Mouse (Mus musculus) urinary bladder, postnatal 0 days (tissue): ENCODE data around the gene Selenoo. TPM values are rescaled to one million over a fixed set of nuclear protein-coding genes. Genes with fewer than 3 reads are reported as not detected.

Source experiments
- polyA plus RNA-seq: library from polyadenylated mRNA; unstranded; fragments of >200 nt; fragmentation: Nextera tagmentation; extraction: Ambion mirVana; gene quantifications from 2 replicates; pipeline ENCODE4 v1.2.1, GENCODE M21; 2015

The Selenoo gene
- 12.3 and 12.6 TPM in 2 replicates for polyA plus RNA-seq

GRCm38 (mm10) chr15:89088607-89089247, at the start of gene Selenoo:
Selenoo (plus strand) TSS chr15:89089084.

GRCm38 (mm10) chr15:89059161-89059931, 29.5 kb upstream of the Selenoo start, which contains the start of gene Panx2:
Panx2 (plus strand) TSS chr15:89059734.

GRCm38 (mm10) chr15:89074613-89075477, 14.0 kb upstream of the Selenoo start, which contains the start of gene Trabd:
Trabd (plus strand) TSS chr15:89075124.

GRCm38 (mm10) chr15:89122649-89123366, 33.9 kb downstream of the Selenoo start, which contains the start of gene Tubgcp6:
Tubgcp6 (minus strand) TSS chr15:89123112.

DNA sequence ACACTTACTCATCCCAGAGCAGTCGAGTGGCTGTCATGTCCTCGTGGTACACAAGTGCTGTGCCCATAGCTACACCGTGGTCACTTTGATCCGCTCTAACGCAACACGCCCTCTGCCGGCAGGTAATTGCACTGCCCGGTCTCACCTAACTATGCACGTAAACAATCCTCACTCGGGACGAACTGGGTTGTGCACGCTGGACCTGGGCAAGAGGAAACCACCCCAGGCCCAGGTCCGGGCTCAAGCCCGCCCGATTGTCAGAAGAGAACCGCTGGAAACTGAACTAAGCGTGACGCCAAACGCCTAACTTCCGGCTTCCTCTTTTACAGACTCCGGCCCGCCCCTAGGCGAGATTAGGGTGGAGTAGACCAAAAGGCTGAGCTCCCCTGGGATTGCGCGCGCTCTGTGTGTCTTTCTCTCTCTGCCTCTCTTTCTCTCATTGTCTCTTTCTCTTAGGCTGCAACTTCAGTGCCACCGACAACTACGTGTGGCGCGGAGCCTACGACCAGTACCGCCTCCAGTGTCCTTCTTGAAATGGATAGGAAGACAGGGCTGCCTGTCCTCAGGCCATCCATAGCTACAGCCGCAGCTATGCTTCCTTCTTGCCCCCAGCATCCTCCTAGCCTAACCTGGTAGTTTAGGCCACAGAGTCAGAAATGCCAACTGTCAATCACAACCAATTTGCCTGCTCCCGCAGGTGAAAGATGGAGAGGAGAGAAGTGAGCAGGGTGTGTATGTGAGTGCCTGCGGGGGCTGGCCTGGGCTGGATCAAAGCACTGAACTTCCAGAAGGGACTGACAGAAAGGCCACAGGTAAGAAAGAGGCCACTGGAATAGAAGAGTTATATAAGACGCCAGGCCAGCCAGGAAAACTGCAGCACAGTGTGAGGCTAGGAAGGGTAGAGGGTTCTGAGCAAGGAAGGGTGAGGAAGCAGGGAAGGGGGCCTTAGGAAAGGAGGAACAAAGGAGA, 39.8 kb downstream of the Selenoo start, which contains the start of gene Hdac10:
Gene Hdac10, minus strand, starts transcription at position 319 of the 969 bp plus-strand sequence.

DNA sequence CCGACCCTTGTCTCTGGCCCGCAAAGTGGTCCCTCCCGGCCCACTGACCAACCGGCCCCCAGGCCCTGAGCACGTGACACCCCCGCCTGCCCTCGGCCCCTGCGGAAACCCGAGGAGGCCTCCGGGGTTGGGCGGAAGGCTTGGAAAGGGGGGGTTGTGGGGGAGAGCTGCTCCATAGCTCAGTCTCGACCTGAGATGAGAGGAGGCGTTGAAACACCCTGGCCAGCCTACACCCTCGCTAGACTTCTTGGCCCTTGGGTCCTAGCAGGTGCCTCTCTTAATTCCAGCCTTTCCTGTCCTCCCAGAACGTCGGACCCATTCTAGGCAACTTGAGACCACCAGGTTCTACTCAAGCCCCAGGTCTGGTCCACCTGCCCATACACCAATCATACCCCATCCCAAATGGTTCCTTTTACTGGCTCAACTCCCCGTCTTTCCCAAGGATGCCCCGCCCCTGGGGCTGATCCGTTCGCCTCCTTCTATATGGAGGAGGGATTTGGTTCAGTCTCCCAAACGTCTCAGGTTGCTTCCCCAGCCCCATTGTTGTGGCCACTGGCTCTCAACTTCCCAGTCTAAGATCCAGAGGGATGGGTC, 51.9 kb downstream of the Selenoo start, which contains the start of gene Mapk12:
Gene Mapk12, minus strand, starts transcription at position 45 of the 594 bp plus-strand sequence.

GRCm38 (mm10) chr15:89149271-89150040, 60.6 kb downstream of the Selenoo start, which contains the start of gene Mapk11:
Mapk11 (minus strand) TSS chr15:89149628.

Other genes with a start within 250 kb of the Selenoo start
- 30.5 and 37.7 TPM in 2 replicates for gene Pim3, start 226.9 kb upstream of the Selenoo start, polyA plus RNA-seq
- not detected in 2 replicates for gene Ttll8, start 134.7 kb upstream of the Selenoo start, polyA plus RNA-seq
- gene Mlc1, start 110.1 kb upstream of the Selenoo start, polyA plus RNA-seq = not detected in 2 replicates
- 0.10 TPM in 1 of 2 replicates, not detected in the other for gene Mov10l1, start 106.2 kb upstream of the Selenoo start, polyA plus RNA-seq
- gene Panx2, start 29.4 kb upstream of the Selenoo start, polyA plus RNA-seq = 0.24 and 0.30 TPM in 2 replicates
- gene Trabd, start 14.0 kb upstream of the Selenoo start, polyA plus RNA-seq = 32.1 and 35.5 TPM in 2 replicates
- 5.0 and 5.2 TPM in 2 replicates for gene Tubgcp6, start 34.0 kb downstream of the Selenoo start, polyA plus RNA-seq
- gene Hdac10, start 39.6 kb downstream of the Selenoo start, polyA plus RNA-seq = 11.7 and 14.0 TPM in 2 replicates
- gene Mapk12, start 51.6 kb downstream of the Selenoo start, polyA plus RNA-seq = 6.3 and 6.7 TPM in 2 replicates
- gene Mapk11, start 60.5 kb downstream of the Selenoo start, polyA plus RNA-seq = 2.8 and 3.0 TPM in 2 replicates
- gene Plxnb2, start 91.7 kb downstream of the Selenoo start, polyA plus RNA-seq = 109 and 111 TPM in 2 replicates
- gene Dennd6b, start 107.4 kb downstream of the Selenoo start, polyA plus RNA-seq = 3.4 and 4.0 TPM in 2 replicates
- 16.6 and 18.9 TPM in 2 replicates for gene Ppp6r2, start 122.5 kb downstream of the Selenoo start, polyA plus RNA-seq
- gene Sbf1, start 226.2 kb downstream of the Selenoo start, polyA plus RNA-seq = 30.5 and 30.9 TPM in 2 replicates
- 0.40 and 0.57 TPM in 2 replicates for gene Adm2, start 233.6 kb downstream of the Selenoo start, polyA plus RNA-seq
- gene Miox, start 245.3 kb downstream of the Selenoo start, polyA plus RNA-seq = not detected in 2 replicates